Mouse (Mus musculus) liver, adult (tissue): Measurements from ENCODE around the gene Denr.

ENCODE experiments used
- GATA4 ChIP-seq: IDR thresholded peaks from 2 replicates; pipeline ENCODE4 v1.6.1; 2014; ENCODE audit warnings: mild to moderate bottlenecking, low read length; ENCODE audit not compliant: insufficient replicate concordance

The Denr gene

DNA sequence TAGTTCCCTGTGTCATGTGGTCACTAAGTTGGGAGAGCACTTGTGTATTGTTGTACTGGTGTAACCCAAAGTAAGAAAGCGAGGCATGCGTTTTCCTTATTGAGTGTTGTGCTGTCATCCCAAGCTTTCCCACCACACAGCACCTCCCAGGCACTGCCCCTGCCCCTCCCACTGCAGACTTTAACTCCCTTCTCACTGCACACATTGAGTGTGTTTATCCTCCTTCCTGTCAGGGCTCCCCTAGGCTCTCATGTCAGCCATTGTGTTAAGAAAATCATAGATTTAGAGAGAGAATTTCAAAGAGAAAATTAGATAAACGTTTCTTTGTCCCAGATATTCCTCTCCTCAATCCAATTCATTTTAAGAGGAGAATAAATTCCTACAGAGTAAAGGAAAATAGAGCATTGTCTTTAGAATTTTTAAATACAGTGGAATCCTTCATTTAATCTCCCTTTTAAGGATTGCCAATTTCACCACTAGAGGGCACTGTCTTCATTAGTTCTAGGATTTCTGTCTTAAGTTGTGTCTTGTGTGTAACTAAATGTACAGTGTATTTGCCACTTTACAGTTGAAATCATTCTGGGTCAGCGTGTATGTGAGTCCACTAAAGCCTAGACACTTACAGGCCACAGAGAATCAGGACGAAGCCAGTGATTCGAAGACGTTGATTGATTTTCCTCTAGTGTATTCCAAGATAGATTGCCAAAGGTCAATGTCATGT lies 40.2 kb downstream of the Denr start:
- no peak for TF ChIP-seq GATA4

DNA sequence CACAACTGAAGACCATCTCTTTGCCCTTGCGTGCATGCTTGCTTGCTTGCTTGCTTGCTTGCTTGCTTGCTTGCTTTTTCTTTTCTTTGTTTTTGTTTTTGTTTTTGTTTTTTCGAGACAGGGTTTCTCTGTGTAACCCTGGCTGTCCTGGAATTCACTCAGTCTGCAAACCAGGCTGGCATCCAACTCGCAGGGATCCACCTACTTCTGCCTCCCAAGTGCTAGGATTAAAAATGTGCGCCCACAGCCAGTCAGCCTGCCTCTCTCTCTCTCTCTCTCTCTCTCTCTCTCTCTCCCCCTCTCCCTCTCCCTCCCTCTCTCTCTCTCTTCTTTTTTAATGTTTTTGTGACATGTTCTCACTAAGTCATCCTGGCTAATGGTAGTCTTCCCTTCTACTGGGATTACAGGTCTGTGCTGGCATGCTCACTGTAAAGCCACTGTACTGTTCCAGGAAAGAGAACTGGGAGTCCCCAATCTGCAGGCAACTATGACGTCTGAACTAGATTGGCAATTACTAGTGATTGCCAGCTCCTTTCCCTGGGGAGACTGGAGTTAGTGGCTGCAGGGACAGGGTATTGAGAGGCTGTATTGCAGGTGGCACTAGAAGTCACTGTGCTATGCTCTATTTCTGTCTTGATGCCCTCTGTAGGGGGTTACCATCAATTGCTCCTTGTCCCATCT lies 45.5 kb downstream of the Denr start:
- TF ChIP-seq GATA4: no peak

DNA sequence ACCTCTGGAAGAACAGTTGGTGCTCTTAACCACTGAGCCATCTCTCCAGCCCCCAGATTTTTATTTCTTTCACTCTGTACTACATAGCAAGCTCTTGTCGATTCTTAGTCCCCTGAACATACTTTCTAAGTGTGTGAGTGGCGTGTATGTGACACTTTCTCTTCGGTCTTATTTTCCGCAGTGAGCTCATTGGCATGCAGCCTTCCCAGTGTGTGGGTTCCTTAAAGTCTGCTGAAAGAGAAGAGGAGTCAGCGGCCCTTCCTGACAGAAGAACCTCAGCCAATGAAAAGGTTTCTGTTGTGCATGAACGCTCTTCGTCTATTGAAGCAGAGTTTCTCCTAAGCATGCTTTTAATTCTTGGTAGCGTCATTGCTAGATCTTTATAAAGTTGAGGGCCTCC lies 50.2 kb downstream of the Denr start:
- TF ChIP-seq GATA4: no peak

DNA sequence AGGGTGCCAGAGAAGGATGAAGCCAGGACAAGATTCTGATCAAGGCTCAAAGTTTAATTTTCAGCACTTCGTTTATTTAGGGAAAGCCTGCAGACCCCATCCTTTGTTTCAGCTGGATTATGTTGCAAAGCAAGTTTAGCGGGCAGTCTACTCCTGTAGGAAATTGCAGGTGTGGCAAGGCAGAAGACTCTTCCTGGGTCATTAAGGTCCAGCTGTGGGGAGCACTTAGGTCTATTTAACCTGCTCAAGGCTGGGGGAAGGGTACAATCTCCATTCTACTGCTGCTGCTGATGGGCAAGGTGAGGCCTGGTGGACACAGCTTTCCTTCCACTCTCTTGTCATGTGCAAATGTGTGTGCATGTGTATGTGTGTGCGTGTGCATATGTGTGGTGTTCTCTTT lies 52.0 kb downstream of the Denr start:
- no peak for TF ChIP-seq GATA4

DNA sequence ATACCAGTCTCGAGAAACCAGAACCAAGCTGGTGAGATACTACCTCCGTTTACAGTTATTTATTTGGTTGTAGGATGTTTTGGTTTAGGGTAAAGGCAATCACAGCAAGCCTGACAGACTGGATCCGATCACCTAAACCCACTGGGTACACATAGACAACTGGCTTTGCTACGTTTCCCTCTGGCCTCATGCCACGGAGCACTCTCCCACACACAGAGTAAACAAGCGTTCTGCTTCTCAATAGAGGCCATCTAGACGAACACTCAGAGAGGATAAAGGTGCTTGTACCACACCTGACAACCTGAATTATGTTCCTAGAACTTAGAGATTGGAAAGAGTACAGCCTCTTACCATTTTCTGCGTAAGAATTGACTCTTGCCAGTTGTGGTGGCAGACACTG lies 53.2 kb downstream of the Denr start:
- no peak for TF ChIP-seq GATA4

DNA sequence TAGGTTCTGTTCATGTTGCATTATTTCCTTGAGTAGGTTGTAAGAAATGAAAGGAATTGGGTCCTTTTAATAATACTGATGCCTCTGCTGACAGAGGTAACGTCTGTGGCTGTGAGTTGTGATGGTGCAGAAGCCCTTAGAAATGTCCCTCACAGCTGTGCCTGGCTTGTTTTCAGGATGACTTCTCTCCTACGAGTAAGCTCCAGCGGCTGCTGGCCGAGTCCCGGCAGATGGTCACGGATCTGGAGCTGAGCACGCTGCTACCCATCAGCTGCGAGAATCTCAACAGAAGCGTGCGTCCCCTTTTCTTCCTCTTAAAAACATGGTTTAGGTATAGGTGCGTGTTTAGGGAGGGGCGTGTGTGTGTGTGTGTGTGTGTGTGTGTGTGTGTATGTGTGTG lies 54.1 kb downstream of the Denr start:
- TF ChIP-seq GATA4: no peak

DNA sequence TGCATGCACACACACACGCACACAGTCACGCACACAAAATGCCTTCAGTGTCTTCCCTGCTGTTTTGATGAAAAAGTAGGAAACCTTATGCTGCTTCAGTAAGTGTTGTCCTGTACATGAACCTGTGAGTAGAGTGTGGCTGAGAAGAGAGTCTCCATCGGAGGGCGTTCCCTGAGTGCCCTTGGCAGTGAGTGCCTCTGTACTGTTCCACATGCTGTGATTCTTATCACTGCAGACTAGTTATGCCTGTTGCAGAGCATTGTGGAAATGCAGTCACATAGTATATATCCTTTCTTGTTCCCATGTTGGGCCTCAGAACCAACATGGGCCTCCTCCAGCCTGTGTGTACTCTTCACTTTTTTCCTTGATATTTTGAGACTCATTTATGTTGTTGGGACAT lies 57.2 kb downstream of the Denr start:
- TF ChIP-seq GATA4: no peak

DNA sequence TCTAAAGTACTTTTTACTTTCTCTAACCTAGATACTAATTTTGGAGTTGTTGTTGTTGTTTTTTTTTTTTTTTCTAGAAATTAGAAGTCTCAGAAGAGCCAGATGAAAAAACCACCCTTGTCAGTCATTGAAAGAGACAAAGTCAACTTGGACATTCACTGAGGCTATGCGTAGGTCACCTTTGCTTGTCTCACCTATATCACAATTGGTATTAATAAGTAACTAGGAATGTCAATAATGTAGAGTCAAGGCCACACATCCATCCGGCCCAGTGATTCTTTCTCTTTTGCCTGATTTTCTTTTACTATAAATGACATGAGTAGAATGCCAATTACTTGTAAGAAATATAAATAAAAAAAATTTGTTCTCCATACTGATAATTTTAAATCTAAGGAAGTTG lies 59.8 kb downstream of the Denr start:
- no peak for TF ChIP-seq GATA4

DNA sequence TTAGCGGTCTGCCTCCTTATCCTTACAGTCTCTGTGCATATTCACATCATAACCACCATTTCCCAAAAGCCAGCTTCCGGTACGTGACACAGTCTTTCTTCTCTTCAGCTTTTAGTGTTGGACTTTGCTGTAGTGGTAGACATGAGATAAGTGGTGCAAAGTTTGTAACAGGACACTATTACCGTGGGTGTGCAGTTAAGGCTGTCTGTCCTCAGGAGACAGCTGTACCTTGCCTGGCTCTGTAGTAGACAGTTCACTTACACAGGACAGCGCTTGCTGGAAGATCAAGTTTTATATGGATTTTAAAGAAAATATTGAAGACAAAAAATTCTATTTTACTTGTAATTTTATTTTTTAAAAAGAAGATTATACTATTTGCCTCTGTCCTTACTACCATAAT lies 61.5 kb downstream of the Denr start:
- TF ChIP-seq GATA4: no peak

DNA sequence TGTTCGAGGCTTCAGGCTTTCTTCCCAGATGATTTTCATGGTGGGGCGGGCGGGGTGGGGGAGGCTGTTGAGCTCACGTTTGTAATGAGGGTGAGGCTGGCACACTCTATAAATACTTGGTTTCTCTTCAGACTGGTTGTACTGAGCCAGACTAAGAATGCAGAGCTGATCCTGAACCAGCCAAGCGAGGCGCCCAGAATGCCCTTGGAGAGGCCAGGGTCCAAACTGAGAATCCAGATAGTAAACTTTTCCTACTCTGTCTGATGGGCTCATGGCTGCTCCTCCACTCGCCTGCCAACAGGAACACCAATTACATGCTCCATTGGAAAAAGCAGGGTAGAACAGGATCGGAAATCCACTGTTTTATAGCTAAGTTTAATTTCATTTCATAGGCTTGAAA lies 62.2 kb downstream of the Denr start:
- TF ChIP-seq GATA4: no peak

DNA sequence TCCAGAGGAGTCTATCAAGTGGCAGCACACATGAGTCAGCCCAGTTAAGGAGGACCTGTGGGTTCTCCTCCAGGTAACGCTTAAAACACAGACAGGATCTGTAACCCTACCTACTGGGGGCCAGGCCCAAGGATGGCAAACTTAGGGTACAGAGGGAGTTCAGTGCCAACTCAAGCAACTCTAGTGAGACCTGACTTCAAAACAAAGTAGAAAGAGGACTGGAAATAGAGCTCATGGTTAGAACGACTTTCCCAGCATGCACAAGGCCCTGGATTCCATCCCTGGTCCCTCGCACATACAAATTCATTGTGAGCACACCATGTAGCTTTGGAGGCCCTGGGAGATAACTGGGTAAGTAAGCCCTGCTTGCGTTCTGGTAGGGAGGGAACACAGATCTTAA lies 63.6 kb downstream of the Denr start:
- no peak for TF ChIP-seq GATA4

DNA sequence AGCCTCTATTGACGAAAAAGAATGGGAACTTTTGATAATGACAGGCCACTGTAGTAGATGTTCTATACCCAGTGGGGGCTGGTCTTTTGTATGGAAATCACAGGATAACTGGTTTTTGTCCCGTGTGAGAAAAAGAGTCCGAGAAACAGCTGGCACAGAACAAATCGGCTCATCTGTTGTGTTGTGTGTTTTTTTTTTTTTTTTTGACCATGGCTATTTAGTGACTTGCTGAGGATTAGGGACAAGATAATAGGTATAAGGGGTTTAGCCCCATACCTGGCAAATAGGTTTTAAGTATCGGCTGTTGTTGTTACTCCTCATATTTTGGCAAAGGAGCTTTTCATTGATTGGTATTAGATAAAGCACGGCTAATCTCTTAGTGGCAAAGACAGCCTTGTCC lies 65.5 kb downstream of the Denr start:
- TF ChIP-seq GATA4: no peak

DNA sequence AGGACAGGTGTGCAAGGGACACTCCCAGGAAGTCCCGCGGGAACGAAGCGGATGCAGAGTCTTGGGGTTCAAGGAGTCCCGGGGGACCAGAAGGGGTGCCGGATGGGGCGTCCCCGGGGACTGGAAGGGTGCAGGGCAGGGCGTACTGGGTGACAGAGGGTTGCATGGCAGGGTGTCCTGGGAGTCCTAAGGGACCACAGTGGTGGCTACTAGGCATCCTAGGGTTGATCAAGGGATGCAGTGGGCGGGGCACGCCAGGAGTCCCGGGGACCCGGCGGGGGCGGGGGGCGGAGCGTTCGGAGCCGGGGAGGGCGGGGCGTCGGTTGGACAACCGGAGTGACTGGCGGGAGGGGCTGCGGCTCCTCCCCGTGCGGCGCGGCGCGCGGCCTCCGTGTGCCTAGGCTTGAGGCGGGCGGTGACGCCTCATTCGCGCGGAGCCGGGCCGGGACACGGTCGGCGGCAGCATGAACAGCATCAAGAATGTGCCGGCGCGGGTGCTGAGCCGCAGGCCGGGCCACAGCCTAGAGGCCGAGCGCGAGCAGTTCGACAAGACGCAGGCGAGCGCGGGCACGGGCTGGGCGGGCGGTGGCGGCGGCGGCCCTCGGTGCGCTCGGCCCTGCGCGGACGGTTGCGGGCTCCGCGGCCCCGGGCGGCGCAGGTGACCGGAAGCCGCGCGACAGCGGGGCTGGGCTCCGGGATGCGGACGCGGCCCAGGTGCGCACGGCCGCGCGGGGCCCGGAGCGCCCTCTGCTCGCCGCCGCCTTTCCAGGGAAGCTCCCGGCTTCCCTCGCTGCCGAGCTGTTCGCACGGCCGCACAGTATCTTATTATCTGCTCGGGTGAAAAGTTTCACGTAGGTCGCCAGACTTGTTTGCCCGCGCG lies 66.6 kb downstream of the Denr start, which contains the start of gene Hip1r:
Gene Hip1r (plus strand): TSS at position 330 of the 880 bp plus-strand sequence.
- no peak for TF ChIP-seq GATA4

DNA sequence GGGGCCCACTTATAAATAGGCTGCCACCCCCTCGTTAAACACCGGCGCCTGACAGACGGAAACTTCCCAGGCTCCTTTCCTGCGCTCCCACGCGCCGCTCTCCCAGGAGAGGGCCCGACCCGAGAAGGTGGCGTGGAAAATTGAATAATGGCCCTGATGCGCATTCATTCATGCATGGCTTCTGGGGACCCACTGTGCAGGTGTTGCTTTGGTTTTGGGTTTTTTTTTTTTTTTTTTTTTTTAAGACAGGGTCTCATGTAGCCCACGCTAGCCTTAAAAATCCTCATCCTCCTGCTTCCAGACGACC lies 67.2 kb downstream of the Denr start:
- no peak for TF ChIP-seq GATA4

DNA sequence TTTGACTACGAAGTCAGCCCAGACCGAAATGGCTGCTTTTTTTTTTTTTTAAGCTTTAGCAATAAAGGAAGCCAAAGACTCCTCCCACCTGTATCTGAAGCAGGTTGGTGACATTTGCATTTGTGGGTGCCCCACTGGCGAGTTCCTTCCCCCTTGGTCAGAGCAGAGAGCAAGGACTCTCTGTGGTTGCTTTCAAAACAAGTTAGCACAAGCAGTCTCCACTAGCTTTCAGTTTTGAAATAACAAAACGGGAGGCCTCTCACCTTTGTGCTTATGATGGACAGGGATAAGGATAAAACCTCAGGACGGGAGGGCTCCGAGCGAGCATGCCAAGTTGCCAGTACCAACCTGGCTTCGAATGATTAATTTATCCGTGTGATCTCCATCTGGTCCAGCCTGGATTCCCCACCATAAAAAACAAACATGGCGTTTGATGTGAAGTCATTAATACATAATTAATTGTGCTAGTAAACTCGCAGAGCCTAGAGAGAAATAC lies 67.7 kb downstream of the Denr start:
- no peak for TF ChIP-seq GATA4

DNA sequence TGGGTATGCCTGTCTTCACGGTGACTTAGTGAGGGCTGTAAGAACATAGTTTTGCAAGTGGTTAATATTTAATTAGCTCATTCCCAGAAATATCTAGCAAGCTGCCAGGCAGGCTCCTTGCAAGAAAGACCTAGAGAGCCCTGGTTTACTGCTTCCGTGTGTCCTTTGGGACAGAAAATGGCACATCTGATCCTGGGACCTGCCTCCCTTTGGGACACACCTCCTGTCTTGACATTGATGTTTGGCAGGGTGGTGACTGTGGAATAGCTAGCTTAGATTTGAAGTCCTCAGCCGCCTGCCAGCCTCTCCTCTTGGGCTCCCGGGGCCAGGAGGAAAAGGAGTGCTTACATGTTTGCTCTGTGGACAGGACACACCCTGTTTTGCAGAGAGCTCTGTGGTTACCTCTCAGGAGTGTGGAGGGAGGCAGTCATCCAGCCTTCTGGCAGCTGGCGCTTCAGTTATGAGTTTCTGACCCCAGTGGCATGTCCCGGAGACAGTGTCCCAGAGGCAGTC lies 68.7 kb downstream of the Denr start:
- no peak for TF ChIP-seq GATA4
